Comparison of ENCODE assay signal across 7 mouse cellular contexts in genomic region chr3:79628561-79629415, GRCm38 (mm10). TPM values are rescaled to one million over a fixed set of nuclear protein-coding genes. Genes with fewer than 3 reads are reported as not detected.
DNase-seq lines count a peak whose midpoint lies in the region; ATAC-seq lines count a peak whose summit lies in the region.

Gene 4930579G24Rik, plus strand, starts transcription at chr3:79629079.

- peak within 1 kb of the TSS; percentile 80 for H3K9ac ChIP-seq in embryonic facial prominence, embryonic 11.5 days (replicated peaks; ENCODE audit: low read length)
- peak within 1 kb of the TSS; percentile 76 for H3K9ac ChIP-seq in midbrain, embryonic 13.5 days (replicated peaks)

- H3K4me2 ChIP-seq in embryonic facial prominence, embryonic 11.5 days (ENCODE audit: low read depth, low read length) = peak within 1 kb of the TSS; percentile 83
- peak within 1 kb of the TSS; percentile 70 for H3K4me2 ChIP-seq in midbrain, embryonic 13.5 days (replicated peaks)

- H3K9me3 ChIP-seq in embryonic facial prominence, embryonic 11.5 days (replicated peaks; ENCODE audit: control insufficient read depth, low read length) = no peaks in the 10 kb centered on the region
- no peaks in the 10 kb centered on the region for H3K9me3 ChIP-seq in limb, embryonic 10.5 days (replicated peaks)
- no peaks in the 10 kb centered on the region for H3K9me3 ChIP-seq in midbrain, embryonic 13.5 days

- peak; percentile 99 for ATAC-seq in embryonic facial prominence, embryonic 11.5 days (replicated peaks; ENCODE audit: insufficient number of reproducible peaks, low FRiP score, low TSS enrichment, low read depth)
- ATAC-seq in granulocyte monocyte progenitor cell, adult 5-6 weeks (replicated peaks; ENCODE audit: poor library complexity, severe bottlenecking) = peak; percentile 90
- ATAC-seq in midbrain, embryonic 13.5 days = peak; percentile 99

- no peaks in the 10 kb centered on the region for H3K4me1 ChIP-seq in embryonic facial prominence, embryonic 11.5 days (ENCODE audit: control insufficient read depth, insufficient read depth, low read length)
- peaks cover 15% of the 10 kb centered on the region for H3K4me1 ChIP-seq in limb, embryonic 10.5 days
- H3K4me1 ChIP-seq in midbrain, embryonic 13.5 days (replicated peaks) = peaks cover 18% of the 10 kb centered on the region

- 0 out of 2 replicates have a peak within 1 kb of the TSS, but pooled peaks have one; percentile 28 for H3K27ac ChIP-seq in embryonic facial prominence, embryonic 11.5 days (replicated peaks; ENCODE audit: low read depth, low read length)
- peak within 1 kb of the TSS; percentile 95 for H3K27ac ChIP-seq in limb, embryonic 10.5 days
- peak within 1 kb of the TSS; percentile 69 for H3K27ac ChIP-seq in midbrain, embryonic 13.5 days

- no peaks in the 10 kb centered on the region for H3K27me3 ChIP-seq in embryonic facial prominence, embryonic 11.5 days (ENCODE audit: control insufficient read depth, insufficient read depth, low read length)
- H3K27me3 ChIP-seq in limb, embryonic 10.5 days (ENCODE audit: low read depth, poor library complexity, severe bottlenecking) = no peaks in the 10 kb centered on the region
- H3K27me3 ChIP-seq in midbrain, embryonic 13.5 days = no peaks in the 10 kb centered on the region

- DNase-seq in adrenal gland, postnatal 14 days = peak; percentile 95
- DNase-seq in embryonic facial prominence, embryonic 11.5 days (ENCODE audit: low spot score) = peak; percentile 99
- peak; percentile 100 for DNase-seq in kidney, adult 11 months
- peak; percentile 90 for DNase-seq in limb, embryonic 10.5 days (ENCODE audit: low spot score)
- peak; percentile 91 for DNase-seq in spleen, adult 12 weeks (ENCODE audit: low spot score)

- peak within 1 kb of the TSS; percentile 70 for H3K4me3 ChIP-seq in embryonic facial prominence, embryonic 11.5 days (ENCODE audit: low read depth, low read length)
- peak within 1 kb of the TSS; percentile 87 for H3K4me3 ChIP-seq in limb, embryonic 10.5 days
- peak within 1 kb of the TSS; percentile 64 for H3K4me3 ChIP-seq in midbrain, embryonic 13.5 days (replicated peaks)

- WGBS in embryonic facial prominence, embryonic 11.5 days = under 1% methylated on average over 60 of the region's 60 CpGs
- WGBS in limb, embryonic 10.5 days = under 1% methylated on average over 60 of the region's 60 CpGs
- under 1% methylated on average over 60 of the region's 60 CpGs for WGBS in midbrain, embryonic 13.5 days

- H3K36me3 ChIP-seq in embryonic facial prominence, embryonic 11.5 days (replicated peaks; ENCODE audit: control insufficient read depth, insufficient read depth, low read depth, low read length) = peaks cover 5% of the 10 kb centered on the region
- H3K36me3 ChIP-seq in limb, embryonic 10.5 days = peaks cover 30% of the 10 kb centered on the region
- peaks cover 23% of the 10 kb centered on the region for H3K36me3 ChIP-seq in midbrain, embryonic 13.5 days

RNA-seq across cellular contexts. Expression of gene 4930579G24Rik, which starts in this region (rescaled TPM):
- total RNA-seq in adrenal gland, postnatal 14 days (2021) = 4.7 and 6.5 TPM in 2 replicates
- polyA plus RNA-seq in embryonic facial prominence, embryonic 11.5 days (2014; fragmentation: Nextera tagmentation; extraction: Ambion mirVana) = 39.2 and 43.5 TPM in 2 replicates
- 21.0 and 30.7 TPM in 2 replicates for total RNA-seq in granulocyte monocyte progenitor cell, adult 5-6 weeks (2014; fragmentation: Nextera tagmentation)
- 24.6 and 27.9 TPM in 2 replicates for total RNA-seq in granulocyte monocyte progenitor cell, adult 5-6 weeks (2017)
- 30.8 and 33.4 TPM in 2 replicates for polyA plus RNA-seq in limb, embryonic 10.5 days (2016; fragmentation: Nextera tagmentation; extraction: Ambion mirVana)
- 9.9 and 10.9 TPM in 2 replicates for polyA plus RNA-seq in midbrain, embryonic 13.5 days (2015; fragmentation: Nextera tagmentation; extraction: Ambion mirVana)

Comparison
In these comparisons a context has a peak if more than half of its experiments do, and no peak if none do; other contexts are left out.
1. Peak in every context shown above with its lines: DNase-seq, ATAC-seq, H3K4me3 ChIP-seq and H3K27ac ChIP-seq.
2. H3K27ac ChIP-seq: peak in every context shown above with its lines; median percentile 95 in limb, embryonic 10.5 days; 69 in midbrain, embryonic 13.5 days; 28 in embryonic facial prominence, embryonic 11.5 days.